Mouse (Mus musculus) gastrocnemius, adult 2 months (tissue): ENCODE measurements around the gene Wdr54. TPM values are rescaled to one million over a fixed set of nuclear protein-coding genes. Genes with fewer than 3 reads are reported as not detected.
A peak's percentile ranks its signal among the peaks of the same experiment; 100 is the strongest.
"Not testable (repeated sequence)": the region's sequence is repeated elsewhere in the genome, so short reads cannot be mapped to it uniquely, and the experiment has no call there.

Source experiments
- DNase-seq: peaks from one replicate; pipeline ENCODE4 v3.0.0; 2022
- H3K27ac ChIP-seq: fragments of 200-600 bp; 2 replicates; pipeline ENCODE4 v1.8.1; 2022; ENCODE audit warnings: mild to moderate bottlenecking
- H3K4me3 ChIP-seq: fragments of 200-600 bp; 2 replicates; pipeline ENCODE4 v1.8.1; 2022; ENCODE audit warnings: mild to moderate bottlenecking, moderate library complexity
- CTCF ChIP-seq: fragments of 200-600 bp; IDR thresholded peaks from 2 replicates; pipeline ENCODE4 v1.8.1; 2022; ENCODE audit warnings: antibody characterized with exemption, mild to moderate bottlenecking, moderate library complexity
- intact Hi-C: fragments of 180-260 bp; cut with DNase I; formaldehyde crosslinking; loops from one replicate; pipeline ENCODE4 v1.15.1; 2025
- total RNA-seq, 2 experiments: library from RNA; stranded (reverse); gene quantifications; 2 replicates each; pipeline ENCODE4 v1.2.3; 2021

Wdr54 gene
- total RNA-seq, 2 experiments from 2014 or later: 0.84 to 1.1 TPM

DNA sequence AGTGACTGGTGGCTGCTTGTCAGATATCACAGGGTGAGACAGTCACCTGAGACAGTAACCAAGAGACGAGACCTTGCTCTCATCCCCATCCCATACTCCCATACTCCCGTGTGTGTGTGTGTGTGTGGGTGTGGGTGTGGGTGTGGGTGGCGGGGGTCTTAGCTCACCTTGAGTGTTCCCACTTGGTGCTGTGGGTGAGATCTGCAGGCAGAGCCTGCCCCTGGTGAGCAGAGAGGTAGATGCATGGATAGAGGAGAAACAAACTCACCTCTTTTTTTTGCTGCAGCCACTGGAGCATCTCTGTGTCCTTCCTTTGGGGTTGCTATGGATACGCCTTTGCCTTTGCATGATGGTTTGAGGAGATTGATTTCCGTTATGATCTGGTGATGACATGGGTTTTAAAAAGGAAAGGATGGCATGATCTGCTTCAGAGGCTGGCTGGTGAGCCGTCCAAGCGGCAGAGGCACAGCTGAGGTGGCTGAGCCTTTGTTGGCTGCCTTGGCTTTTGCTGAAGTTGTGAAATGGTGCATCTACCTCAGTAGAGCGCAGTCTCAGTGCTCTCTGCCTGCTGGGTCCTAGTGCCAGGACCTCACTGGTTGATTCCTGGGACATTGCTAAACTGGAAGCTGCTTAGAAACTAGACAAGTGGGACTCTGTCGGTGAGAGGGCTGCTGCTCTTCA, 16.2 kb upstream of the Wdr54 start:
- Histone ChIP-seq H3K4me3 (no peak overlapping the region), H3K27ac (no peak overlapping the region; the same call in 1 of the 2 replicates)
- TF ChIP-seq CTCF: no peak
- DNase-seq: no peak
- intact Hi-C loops: no loop called here

- intact Hi-C loops: no loop called here
- DNase-seq: no peak
- no peak for TF ChIP-seq CTCF
- H3K4me3 ChIP-seq: no peak overlapping the region
- H3K27ac ChIP-seq: no peak overlapping the region
Measured at GRCm38 (mm10) chr6:83171063-83171462, 14.9 kb upstream of the Wdr54 start.

DNA sequence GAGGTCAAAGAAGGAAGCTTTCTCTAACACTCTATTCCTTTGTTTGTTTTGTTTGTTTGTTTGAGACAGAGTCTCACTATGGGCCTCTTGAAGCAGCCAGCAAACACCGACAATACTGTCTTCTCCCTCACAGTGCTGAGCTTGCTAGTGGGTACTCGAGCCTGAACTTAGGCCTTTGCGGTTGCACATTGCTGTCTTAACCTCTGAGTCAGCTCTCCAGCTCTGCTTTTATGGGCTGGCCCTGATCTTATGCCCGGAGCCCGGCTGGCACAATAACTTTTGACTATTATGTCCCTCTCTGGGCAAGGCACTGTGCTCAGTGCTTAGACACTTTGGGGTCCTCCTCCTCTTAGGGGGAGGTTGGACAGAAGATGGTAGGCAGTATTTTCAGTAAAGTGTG, 13.7 kb upstream of the Wdr54 start:
- H3K27ac ChIP-seq: peak overlapping the region; percentile 65
- intact Hi-C loops: no loop called here
- DNase-seq: peak; percentile 59
- peak overlapping the region; percentile 24; the same call in 1 of the 2 replicates for H3K4me3 ChIP-seq
- no peak for TF ChIP-seq CTCF

GRCm38 (mm10) chr6:83166243-83166630, 10.0 kb upstream of the Wdr54 start:
- intact Hi-C loops: no loop called here
- no peak for DNase-seq
- Histone ChIP-seq H3K4me3 (peak overlapping the region; percentile 90), H3K27ac (peak overlapping the region; percentile 98)
- TF ChIP-seq CTCF: no peak

- Histone ChIP-seq H3K27ac (peak within 1 kb of the TSS; percentile 98), H3K4me3 (peak within 1 kb of the TSS; percentile 90)
- peak; percentile 90 for TF ChIP-seq CTCF
- DNase-seq: peak; percentile 97
- intact Hi-C loops: loop anchor here (2.0 kb wide), 1 partner anchor 103 kb away; no protein-coding TSS in a partner anchor
Measured at GRCm38 (mm10) chr6:83165607-83166242, 9.5 kb upstream of the Wdr54 start, which contains the start of gene Dctn1. Gene Dctn1, plus strand, starts transcription at chr6:83165920.

DNA sequence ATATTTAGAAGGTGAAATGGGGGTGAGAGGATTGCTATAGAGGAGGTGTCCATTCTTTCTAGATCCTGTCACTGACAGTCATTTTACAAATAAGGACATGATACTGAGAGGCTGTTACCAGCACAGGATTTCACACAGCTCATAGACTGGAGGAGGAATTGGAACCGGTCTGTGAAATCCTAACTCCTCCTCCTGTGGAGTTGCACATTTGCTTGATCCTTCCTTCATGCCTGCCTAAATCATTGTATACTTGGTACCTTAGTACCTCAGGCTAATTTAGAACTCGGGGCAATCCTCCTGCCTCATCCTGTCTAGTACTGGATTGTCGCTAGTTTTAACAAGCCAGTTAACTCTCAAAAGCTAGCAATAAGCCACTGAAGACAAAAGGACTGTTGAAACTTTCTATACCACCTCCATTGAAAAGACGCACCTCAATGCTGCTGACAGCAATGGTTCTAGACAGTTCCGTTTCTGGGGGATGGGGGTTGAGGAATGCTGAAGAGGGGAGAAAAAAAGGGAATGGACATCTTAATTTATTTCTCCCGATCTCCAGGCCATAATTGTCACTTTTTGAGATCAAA, 8.9 kb upstream of the Wdr54 start:
- intact Hi-C loops: loop anchor here (2.0 kb wide), 1 partner anchor 104 kb away; no protein-coding TSS in a partner anchor
- Histone ChIP-seq H3K4me3 (peak overlapping the region; percentile 90), H3K27ac (peak overlapping the region; percentile 98)
- TF ChIP-seq CTCF: no peak
- no peak for DNase-seq

DNA sequence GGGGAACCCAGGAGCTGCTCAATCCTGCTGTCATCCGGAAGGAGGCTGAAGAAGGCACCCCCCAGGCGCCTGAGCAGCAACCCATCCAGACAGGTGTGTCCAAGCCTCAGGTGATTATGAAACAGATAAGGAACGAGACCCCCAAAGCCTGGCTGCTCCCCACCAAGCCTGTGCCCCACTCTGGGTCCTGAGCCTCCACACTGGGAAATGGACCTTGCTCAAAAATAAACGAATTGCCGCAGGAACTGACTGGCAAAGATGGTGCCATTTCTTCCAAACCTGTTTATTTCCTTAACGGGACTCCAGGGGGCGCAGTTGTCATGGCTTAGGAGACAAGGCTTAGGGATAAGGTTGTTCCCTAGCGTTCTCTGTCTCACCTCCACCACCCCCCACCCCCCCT, 6.5 kb upstream of the Wdr54 start:
- DNase-seq: peak; percentile 64
- peak overlapping the region; percentile 20 for H3K27ac ChIP-seq
- TF ChIP-seq CTCF: peak; percentile 71

GRCm38 (mm10) chr6:83161921-83162641, 5.9 kb upstream of the Wdr54 start:
- DNase-seq: peak; percentile 63
- H3K4me3 ChIP-seq: peak overlapping the region; percentile 73
- H3K27ac ChIP-seq: peak overlapping the region; percentile 20
- no peak for TF ChIP-seq CTCF
- intact Hi-C loops: loop anchor here (5.0 kb wide), 2 partner anchors 105 to 165 kb away; partner anchors contain the start of genes Dqx1 and Htra2

More for the DNA sequence above, 6.5 kb upstream of the Wdr54 start:
- H3K4me3 ChIP-seq: peak overlapping the region; percentile 73
- intact Hi-C loops: loop anchor here (5.0 kb wide), 2 partner anchors 105 to 165 kb away; partner anchors contain the start of genes Dqx1 and Htra2

DNA sequence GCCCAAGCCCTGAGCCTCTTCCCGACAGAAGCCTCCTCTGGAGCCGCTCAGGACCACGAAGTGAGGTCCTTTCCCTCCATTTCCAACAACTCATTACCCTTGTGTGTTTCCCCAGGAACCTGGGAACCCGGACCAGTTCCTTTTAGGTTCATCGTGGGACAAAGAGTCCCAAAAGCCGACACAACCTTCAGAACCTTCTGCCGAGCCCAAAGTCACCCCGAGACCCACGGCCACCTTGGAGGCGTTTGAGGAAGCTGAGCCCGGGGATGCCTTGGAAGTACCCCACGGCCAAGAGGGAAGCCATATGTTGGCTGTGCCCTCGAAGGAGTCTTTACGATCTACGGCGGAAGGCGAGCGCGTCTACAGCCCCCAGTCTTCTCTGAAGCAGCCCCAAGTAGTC, 5.2 kb upstream of the Wdr54 start:
- DNase-seq: no peak
- TF ChIP-seq CTCF: no peak
- intact Hi-C loops: loop anchor here (5.0 kb wide), 2 partner anchors 104 to 164 kb away; partner anchors contain the start of genes Dqx1 and Htra2
- H3K27ac ChIP-seq: no peak overlapping the region
- H3K4me3 ChIP-seq: peak overlapping the region; percentile 73

- DNase-seq, intact Hi-C loops, H3K4me3 ChIP-seq, H3K27ac ChIP-seq: not testable (repeated sequence)
- peak; percentile 65 for TF ChIP-seq CTCF
Measured at GRCm38 (mm10) chr6:83159456-83159855, 3.3 kb upstream of the Wdr54 start.

- peak overlapping the region; percentile 48; the same call in 1 of the 2 replicates for H3K27ac ChIP-seq
- H3K4me3 ChIP-seq: peak overlapping the region; percentile 78
- TF ChIP-seq CTCF: no peak
- intact Hi-C loops: loop anchor here (2.0 kb wide), 1 partner anchor 37 kb away; no protein-coding TSS in a partner anchor
- DNase-seq: peak; percentile 58
Measured at GRCm38 (mm10) chr6:83155552-83156238, 502 bp downstream of the Wdr54 start.

DNA sequence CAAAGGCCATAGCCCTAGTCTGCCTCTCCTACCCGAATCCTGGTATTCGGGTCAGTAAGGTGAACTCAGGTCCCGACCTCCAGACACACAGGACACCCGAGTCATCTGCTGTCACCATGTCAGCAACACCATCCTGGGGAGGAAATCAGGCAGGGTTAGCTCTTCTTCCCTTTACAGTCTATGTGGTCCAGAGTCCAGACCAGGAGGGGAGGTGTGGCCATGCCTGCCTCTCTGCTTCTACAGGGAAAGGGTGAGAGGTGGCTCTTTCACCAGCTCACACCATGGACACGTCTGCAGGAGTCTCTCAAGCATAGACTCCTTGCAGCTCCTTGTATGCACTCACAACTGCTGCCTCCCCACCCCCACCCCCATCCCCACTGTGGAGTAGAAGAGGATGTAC, 2.7 kb downstream of the Wdr54 start:
- intact Hi-C loops: no loop called here
- H3K27ac ChIP-seq: no peak overlapping the region
- H3K4me3 ChIP-seq: no peak overlapping the region
- DNase-seq: no peak
- no peak for TF ChIP-seq CTCF
